Mouse (Mus musculus): ENCODE results near the gene Tcf21. TPM values are rescaled to one million over a fixed set of nuclear protein-coding genes. Genes with fewer than 3 reads are reported as not detected.

Gene Tcf21
- polyA plus RNA-seq (2014; fragmentation: Illumina TruSeq; extraction: RNeasy Lipid Tissue Mini Kit (QIAGEN cat#74804); ENCODE audit: low read depth, low replicate concordance): 26.1 TPM

GRCm38 (mm10) chr10:22819871-22820590, at the start of gene Tcf21:
TSS of gene Tcf21 (minus strand) at chr10:22820174.

Other genes with a start within 250 kb of the Tcf21 start
- gene Slc2a12, start 175.2 kb downstream of the Tcf21 start, polyA plus RNA-seq (2014; fragmentation: Illumina TruSeq; extraction: RNeasy Lipid Tissue Mini Kit (QIAGEN cat#74804); ENCODE audit: low read depth, low replicate concordance): 1.9 TPM
- gene Tbpl1, start 88.2 kb downstream of the Tcf21 start, polyA plus RNA-seq (2014; fragmentation: Illumina TruSeq; extraction: RNeasy Lipid Tissue Mini Kit (QIAGEN cat#74804); ENCODE audit: low read depth, low replicate concordance): 32.7 TPM